Mouse (Mus musculus) embryonic facial prominence, embryonic 14.5 days (tissue): Measurements from ENCODE around the gene Gtf2h5. TPM values are rescaled to one million over a fixed set of nuclear protein-coding genes. Genes with fewer than 3 reads are reported as not detected.
A peak's percentile ranks its signal among the peaks of the same experiment; 100 is the strongest.

Source experiments
- ATAC-seq: fragments of 200-750 bp; cut with Nextera tagmentation; 2 replicates; pipeline ENCODE4 v1.8.0; 2017; ENCODE audit warnings: low read depth, moderate number of reproducible peaks, moderate TSS enrichment
- DNase-seq: peaks from one replicate; pipeline ENCODE4 v3.0.0-alpha.2; 2015; ENCODE audit warnings: low spot score
- H3K27ac ChIP-seq: fragments of 300-500 bp; sonication (generic); replicated peaks from 2 replicates; pipeline ENCODE4 v1.5.1; 2014; ENCODE audit warnings: low read depth, mild to moderate bottlenecking, low read length, moderate library complexity
- H3K27me3 ChIP-seq: fragments of 300-500 bp; sonication (generic); replicated peaks from 2 replicates; pipeline ENCODE4 v1.6.1; 2014; ENCODE audit warnings: low read length; ENCODE audit not compliant: control insufficient read depth, insufficient read depth
- H3K36me3 ChIP-seq: fragments of 300-500 bp; sonication (generic); 2 replicates; pipeline ENCODE4 v1.6.1; 2014; ENCODE audit warnings: low read length, mixed read lengths; ENCODE audit not compliant: control insufficient read depth, insufficient read depth
- H3K4me1 ChIP-seq: fragments of 300-500 bp; sonication (generic); 2 replicates; pipeline ENCODE4 v1.6.1; 2014; ENCODE audit warnings: antibody characterized with exemption, low read length; ENCODE audit not compliant: control insufficient read depth, insufficient read depth
- H3K4me2 ChIP-seq: fragments of 300-500 bp; sonication (generic); 2 replicates; pipeline ENCODE4 v1.6.1; 2014; ENCODE audit warnings: low read depth, mild to moderate bottlenecking, low read length, moderate library complexity, mixed read lengths
- H3K4me3 ChIP-seq: fragments of 300-500 bp; sonication (generic); 2 replicates; pipeline ENCODE4 v1.5.1; 2014; ENCODE audit warnings: low read depth, mild to moderate bottlenecking, low read length
- H3K9ac ChIP-seq: fragments of 300-500 bp; sonication (generic); 2 replicates; pipeline ENCODE4 v1.6.1; 2014; ENCODE audit warnings: low read depth, mild to moderate bottlenecking, low read length, moderate library complexity, mixed read lengths
- H3K9me3 ChIP-seq: fragments of 300-500 bp; sonication (generic); 2 replicates; pipeline ENCODE4 v1.6.1; 2016; ENCODE audit warnings: low read length; ENCODE audit not compliant: control insufficient read depth
- WGBS: fragments of 180-500 bp; shearing (Covaris S2); extraction: QIAGEN DNeasy Blood & Tissue Kit; methylation state at CpG from one replicate; pipeline ENCODE4 v1.1.7; 2014; 5-methylcytosine and 5-hydroxymethylcytosine counted together
- polyA plus RNA-seq: library from polyadenylated mRNA; unstranded; fragments of >200 nt; fragmentation: Nextera tagmentation; extraction: Ambion mirVana; gene quantifications from 2 replicates; pipeline ENCODE4 v1.2.1, GENCODE M21; 2014

The Gtf2h5 gene
- polyA plus RNA-seq, 1 experiment from 2014 or later: 171 TPM

GRCm38 (mm10) chr17:6117148-6117725 is 37.7 kb downstream of the Gtf2h5 start:
- DNase-seq: peak; percentile 21
- Histone ChIP-seq H3K36me3 (peaks cover 15% of the 10 kb centered on the region), H3K27me3 (no peaks in the 10 kb centered on the region), H3K9me3 (no peaks in the 10 kb centered on the region), H3K4me2 (no peak overlapping the region), H3K9ac (no peak overlapping the region), H3K27ac (no peak overlapping the region), H3K4me1 (0 out of 2 replicates have a peak, but pooled peaks cover 4% of the 10 kb centered on the region), H3K4me3 (no peak overlapping the region)
- 73% methylated on average over 4 of the region's 4 CpGs for WGBS
- ATAC-seq: 0 out of 2 replicates have a peak, but pooled peaks have one; percentile 26

GRCm38 (mm10) chr17:6117917-6118316 is 38.3 kb downstream of the Gtf2h5 start:
- ATAC-seq (no peak), DNase-seq (no peak)
- Histone ChIP-seq H3K4me1 (0 out of 2 replicates have a peak, but pooled peaks cover 4% of the 10 kb centered on the region), H3K9me3 (no peaks in the 10 kb centered on the region), H3K4me3 (no peak overlapping the region), H3K27me3 (no peaks in the 10 kb centered on the region), H3K27ac (no peak overlapping the region), H3K9ac (no peak overlapping the region), H3K4me2 (no peak overlapping the region), H3K36me3 (peaks cover 21% of the 10 kb centered on the region)
- 71% methylated on average over 3 of the region's 3 CpGs for WGBS

GRCm38 (mm10) chr17:6118861-6119260 is 39.3 kb downstream of the Gtf2h5 start:
- 0 out of 2 replicates have a peak, but pooled peaks cover 4% of the 10 kb centered on the region for H3K4me1 ChIP-seq
- no peaks in the 10 kb centered on the region for H3K27me3 ChIP-seq
- ATAC-seq (no peak), DNase-seq (no peak)
- no peak overlapping the region for H3K27ac ChIP-seq
- H3K36me3 ChIP-seq: peaks cover 27% of the 10 kb centered on the region
- H3K9ac ChIP-seq: no peak overlapping the region
- no peak overlapping the region for H3K4me3 ChIP-seq
- H3K4me2 ChIP-seq: no peak overlapping the region
- H3K9me3 ChIP-seq: no peaks in the 10 kb centered on the region
- 82% methylated on average over 4 of the region's 4 CpGs for WGBS

DNA sequence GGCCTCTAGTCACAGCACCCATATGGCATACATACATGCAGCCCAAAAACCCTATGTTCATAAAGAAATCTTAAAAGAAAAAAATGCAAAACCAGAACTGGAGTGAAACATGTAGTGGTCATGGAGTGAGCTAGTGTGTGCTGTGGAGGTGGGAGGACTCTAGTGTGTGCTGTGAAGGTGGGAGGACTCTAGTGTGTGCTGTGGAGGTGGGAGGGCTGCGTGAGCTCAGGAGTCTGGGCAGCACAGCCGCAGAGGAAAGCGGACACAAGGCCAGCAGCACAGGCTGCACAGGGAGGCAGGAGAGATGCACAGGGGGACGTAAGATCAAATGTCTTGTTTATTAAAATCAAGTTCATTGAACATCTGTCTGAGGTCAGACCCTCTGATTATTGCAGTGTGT is 44.2 kb downstream of the Gtf2h5 start:
- WGBS: 78% methylated on average over 4 of the region's 4 CpGs
- no peaks in the 10 kb centered on the region for H3K27me3 ChIP-seq
- no peaks in the 10 kb centered on the region for H3K9me3 ChIP-seq
- no peak overlapping the region for H3K27ac ChIP-seq
- H3K9ac ChIP-seq: no peak overlapping the region
- DNase-seq: no peak
- no peaks in the 10 kb centered on the region; the same call in 1 of the 2 replicates for H3K4me1 ChIP-seq
- no peak for ATAC-seq
- H3K4me2 ChIP-seq: no peak overlapping the region
- H3K4me3 ChIP-seq: no peak overlapping the region
- peaks cover 31% of the 10 kb centered on the region for H3K36me3 ChIP-seq

GRCm38 (mm10) chr17:6125441-6125840 is 45.9 kb downstream of the Gtf2h5 start:
- Histone ChIP-seq H3K9ac (no peak overlapping the region), H3K9me3 (no peaks in the 10 kb centered on the region), H3K4me1 (no peaks in the 10 kb centered on the region; the same call in 1 of the 2 replicates), H3K27ac (no peak overlapping the region), H3K4me2 (no peak overlapping the region), H3K4me3 (no peak overlapping the region), H3K36me3 (peaks cover 31% of the 10 kb centered on the region), H3K27me3 (no peaks in the 10 kb centered on the region)
- ATAC-seq: no peak
- DNase-seq: no peak
- WGBS: 96% methylated on average over 3 of the region's 3 CpGs

DNA sequence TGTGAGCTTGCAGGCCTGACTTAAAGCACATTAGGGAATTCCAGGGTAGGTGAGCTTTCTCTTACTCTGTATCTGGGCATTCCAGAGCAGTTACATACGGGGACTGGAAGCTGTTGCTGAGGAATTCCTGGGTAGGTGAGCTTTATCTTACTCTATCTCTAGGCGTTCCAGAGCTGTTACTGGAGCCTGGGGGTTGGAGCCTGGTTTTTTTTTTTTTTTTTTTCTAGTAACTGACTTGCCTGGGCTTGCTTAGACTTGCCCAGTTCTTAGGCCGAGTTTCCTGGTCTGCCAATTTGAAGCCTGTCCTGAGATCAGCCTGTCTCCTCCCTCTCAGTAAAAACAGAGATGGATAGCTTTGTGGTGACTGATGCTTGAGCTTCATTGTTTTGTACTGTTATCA is 48.5 kb downstream of the Gtf2h5 start:
- peaks cover 28% of the 10 kb centered on the region for H3K36me3 ChIP-seq
- no peaks in the 10 kb centered on the region; the same call in 1 of the 2 replicates for H3K4me1 ChIP-seq
- no peak for DNase-seq
- no peak for ATAC-seq
- no peaks in the 10 kb centered on the region for H3K27me3 ChIP-seq
- H3K9me3 ChIP-seq: no peaks in the 10 kb centered on the region
- H3K9ac ChIP-seq: no peak overlapping the region
- H3K4me2 ChIP-seq: no peak overlapping the region
- WGBS: 39% methylated on average over 3 of the region's 3 CpGs
- no peak overlapping the region for H3K27ac ChIP-seq
- no peak overlapping the region for H3K4me3 ChIP-seq

DNA sequence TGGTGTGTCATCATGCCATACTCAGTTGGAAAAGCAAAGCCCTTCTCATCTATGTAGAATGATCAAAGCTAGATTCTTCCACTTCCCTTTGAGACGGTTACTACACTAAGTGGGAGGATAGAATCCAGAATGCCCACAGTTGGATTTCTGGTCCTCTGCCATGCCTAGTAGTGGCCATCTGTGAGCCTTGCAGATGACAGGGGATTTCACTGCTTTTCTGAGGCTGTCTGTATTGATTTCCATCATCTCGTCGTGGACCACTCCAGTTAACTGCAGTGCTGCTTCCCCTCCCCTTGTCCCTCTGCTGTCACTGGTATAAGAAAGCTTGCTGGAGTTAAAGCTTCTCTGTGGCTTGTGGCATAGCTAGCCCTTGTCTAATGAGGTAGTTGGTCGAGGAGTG is 49.8 kb downstream of the Gtf2h5 start:
- Histone ChIP-seq H3K9ac (no peak overlapping the region), H3K4me3 (no peak overlapping the region), H3K27ac (no peak overlapping the region), H3K4me2 (no peak overlapping the region), H3K9me3 (no peaks in the 10 kb centered on the region), H3K27me3 (no peaks in the 10 kb centered on the region), H3K36me3 (peaks cover 16% of the 10 kb centered on the region), H3K4me1 (no peaks in the 10 kb centered on the region; the same call in 1 of the 2 replicates)
- WGBS: 79% methylated on average over 4 of the region's 4 CpGs
- ATAC-seq (no peak), DNase-seq (no peak)

DNA sequence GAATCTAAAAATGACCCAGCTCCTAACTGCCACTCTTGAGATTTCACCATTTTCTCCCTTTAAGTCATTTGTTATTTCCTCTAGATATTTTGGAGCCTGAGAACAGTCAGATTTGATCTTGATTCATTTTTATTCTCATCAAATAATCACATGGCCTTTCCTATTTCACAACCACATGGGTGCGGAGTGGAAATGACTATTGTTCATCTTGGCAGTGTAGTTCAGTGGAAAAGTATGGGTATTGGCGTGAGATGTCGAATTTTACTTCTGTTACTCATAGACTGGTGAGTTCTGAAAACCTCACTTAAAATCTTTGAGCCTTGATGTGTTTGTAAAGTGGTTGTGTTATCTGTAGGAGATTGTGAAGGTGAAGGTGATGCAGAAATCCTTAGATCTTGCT is 51.5 kb downstream of the Gtf2h5 start:
- H3K9ac ChIP-seq: no peak overlapping the region
- no peak overlapping the region for H3K27ac ChIP-seq
- no peak overlapping the region for H3K4me3 ChIP-seq
- DNase-seq (no peak), ATAC-seq (no peak)
- H3K4me1 ChIP-seq: no peaks in the 10 kb centered on the region; the same call in 1 of the 2 replicates
- H3K27me3 ChIP-seq: no peaks in the 10 kb centered on the region
- no peaks in the 10 kb centered on the region for H3K9me3 ChIP-seq
- no peak overlapping the region for H3K4me2 ChIP-seq
- WGBS: 99% methylated on average over 3 of the region's 3 CpGs
- H3K36me3 ChIP-seq: peaks cover 9% of the 10 kb centered on the region; the same call in 1 of the 2 replicates
